Mouse (Mus musculus) MN1 (cell line): Measurements from ENCODE around the gene Chid1.

Source experiments
- DNase-seq: peaks from one replicate; pipeline ENCODE4 v3.0.0-alpha.2; 2016; ENCODE audit warnings: low spot score

The Chid1 gene

GRCm38 (mm10) chr7:141539556-141540311 lies at the start of gene Chid1:
Gene Chid1, minus strand, starts transcription at chr7:141539857.
- DNase-seq: peak; percentile 99

- DNase-seq: no peak
Measured at GRCm38 (mm10) chr7:141588890-141589289, 49.2 kb upstream of the Chid1 start.

- no peak for DNase-seq
Measured at GRCm38 (mm10) chr7:141585881-141586280, 46.2 kb upstream of the Chid1 start.

GRCm38 (mm10) chr7:141585288-141585687 lies 45.6 kb upstream of the Chid1 start:
- DNase-seq: no peak

- DNase-seq: no peak
Measured at GRCm38 (mm10) chr7:141584048-141584841, 44.6 kb upstream of the Chid1 start.

GRCm38 (mm10) chr7:141581323-141581722 lies 41.7 kb upstream of the Chid1 start:
- DNase-seq: no peak

GRCm38 (mm10) chr7:141578943-141579342 lies 39.3 kb upstream of the Chid1 start:
- DNase-seq: no peak

- no peak for DNase-seq
Measured at GRCm38 (mm10) chr7:141578511-141578910, 38.9 kb upstream of the Chid1 start.

- no peak for DNase-seq
Measured at GRCm38 (mm10) chr7:141577801-141578200, 38.1 kb upstream of the Chid1 start.

- DNase-seq: no peak
Measured at GRCm38 (mm10) chr7:141575481-141575880, 35.8 kb upstream of the Chid1 start.

- DNase-seq: no peak
Measured at GRCm38 (mm10) chr7:141574041-141574440, 34.4 kb upstream of the Chid1 start.

- DNase-seq: no peak
Measured at GRCm38 (mm10) chr7:141570625-141571295, 31.1 kb upstream of the Chid1 start.

GRCm38 (mm10) chr7:141569916-141570315 lies 30.3 kb upstream of the Chid1 start:
- DNase-seq: no peak

GRCm38 (mm10) chr7:141569283-141569803 lies 29.7 kb upstream of the Chid1 start:
- no peak for DNase-seq

- peak; percentile 25 for DNase-seq
Measured at GRCm38 (mm10) chr7:141566587-141566986, 26.9 kb upstream of the Chid1 start.

- peak; percentile 84 for DNase-seq
Measured at GRCm38 (mm10) chr7:141564561-141564960, 24.9 kb upstream of the Chid1 start.

GRCm38 (mm10) chr7:141562852-141563427 lies 23.3 kb upstream of the Chid1 start:
- peak; percentile 96 for DNase-seq

GRCm38 (mm10) chr7:141562421-141562851 lies 22.8 kb upstream of the Chid1 start:
- no peak for DNase-seq

GRCm38 (mm10) chr7:141561682-141562391 lies 22.2 kb upstream of the Chid1 start, which contains the start of gene Ap2a2:
Gene Ap2a2, plus strand, starts transcription at chr7:141562173.
- peak; percentile 95 for DNase-seq

- no peak for DNase-seq
Measured at GRCm38 (mm10) chr7:141560471-141560870, 20.8 kb upstream of the Chid1 start.

GRCm38 (mm10) chr7:141559726-141560325 lies 20.2 kb upstream of the Chid1 start:
- DNase-seq: no peak
